Mouse (Mus musculus) small intestine, adult 2 months (tissue): Measurements from ENCODE around the gene Rasgrf1.

Experiments used
- CTCF ChIP-seq: fragments of 200-500 bp; IDR thresholded peaks from 2 replicates; pipeline ENCODE4 v1.5.1; 2012; ENCODE audit warnings: low read depth, mild to moderate bottlenecking, control low read depth, inconsistent platforms, low read length, moderate library complexity, mixed read lengths; ENCODE audit not compliant: insufficient replicate concordance, insufficient read length; ENCODE audit errors: extremely low read depth
- POLR2A ChIP-seq: fragments of 200-500 bp; IDR thresholded peaks from 2 replicates; pipeline ENCODE4 v1.6.1; 2012; ENCODE audit warnings: low read depth, mild to moderate bottlenecking, control low read depth, inconsistent platforms, low read length, moderate library complexity

- TF ChIP-seq POLR2A = no peak
- TF ChIP-seq CTCF = no peak
Measured at GRCm38 (mm10) chr9:89910741-89911444, 1.2 kb downstream of the Rasgrf1 start.
